Mouse (Mus musculus): Measurements from ENCODE around the gene Hjurp.

DNA sequence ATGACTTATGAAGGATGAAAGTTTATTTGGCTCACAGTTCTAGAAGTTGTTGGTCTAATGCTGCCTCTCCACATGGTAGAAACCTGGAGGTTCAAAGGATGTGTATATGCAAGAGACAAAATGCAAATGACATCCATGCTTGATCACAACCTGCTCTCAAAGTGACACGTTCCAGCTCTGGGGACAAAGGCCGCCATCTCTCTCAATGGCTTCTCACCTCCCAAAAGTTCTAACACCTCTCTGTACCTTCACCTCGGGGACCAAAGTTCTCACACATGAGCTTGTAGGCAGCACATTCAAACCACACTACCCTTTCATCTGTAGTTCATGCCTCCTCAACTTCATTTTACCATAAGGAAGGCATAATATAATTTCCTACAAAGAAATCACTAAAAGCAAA lies 59.9 kb downstream of the Hjurp start:
- TF ChIP-seq POLR2A (IDR thresholded peaks at IDR 0.05; ENCODE audit: borderline replicate concordance, extremely low read depth, low read depth, low read length) (no peak), CTCF (IDR thresholded peaks at IDR 0.05; ENCODE audit: insufficient read depth, low read length) (no peak)
